Mouse (Mus musculus) heart, postnatal 0 days (tissue): ENCODE measurements around the gene Map7.

ENCODE experiments used
- CTCF ChIP-seq: IDR thresholded peaks from 2 replicates; pipeline ENCODE4 v1.5.1; 2016; ENCODE audit warnings: antibody characterized with exemption, control low read depth, low read depth
- EP300 ChIP-seq: IDR thresholded peaks from 2 replicates; pipeline ENCODE4 v1.6.1; 2016; ENCODE audit warnings: antibody characterized with exemption, low read depth

DNA sequence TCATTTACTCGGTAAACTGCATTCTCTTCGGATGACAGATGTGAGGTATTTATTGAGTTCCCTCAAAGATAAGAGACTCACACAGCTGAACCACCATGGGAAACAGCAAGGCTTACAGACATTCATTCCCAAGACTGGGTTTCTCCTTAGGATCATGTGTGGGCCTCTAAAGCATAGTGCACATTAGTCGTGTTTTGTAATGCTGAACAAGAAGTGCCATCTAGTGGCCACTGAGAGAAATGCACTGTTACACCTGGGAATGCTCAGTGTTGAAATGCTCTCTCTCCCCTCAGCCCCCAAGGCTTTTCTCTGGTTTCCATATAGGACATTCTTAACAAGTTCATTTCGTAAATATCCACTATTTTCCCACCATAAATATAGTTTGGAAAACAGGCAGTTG, 23.0 kb upstream of the Map7 start:
- TF ChIP-seq EP300 (no peak), CTCF (peak; percentile 92)
